Mouse (Mus musculus): ENCODE data around the gene Khsrp. TPM values are rescaled to one million over a fixed set of nuclear protein-coding genes. Genes with fewer than 3 reads are reported as not detected.

The Khsrp gene
- polyA plus RNA-seq, 1 experiment, result 75.8 TPM

DNA sequence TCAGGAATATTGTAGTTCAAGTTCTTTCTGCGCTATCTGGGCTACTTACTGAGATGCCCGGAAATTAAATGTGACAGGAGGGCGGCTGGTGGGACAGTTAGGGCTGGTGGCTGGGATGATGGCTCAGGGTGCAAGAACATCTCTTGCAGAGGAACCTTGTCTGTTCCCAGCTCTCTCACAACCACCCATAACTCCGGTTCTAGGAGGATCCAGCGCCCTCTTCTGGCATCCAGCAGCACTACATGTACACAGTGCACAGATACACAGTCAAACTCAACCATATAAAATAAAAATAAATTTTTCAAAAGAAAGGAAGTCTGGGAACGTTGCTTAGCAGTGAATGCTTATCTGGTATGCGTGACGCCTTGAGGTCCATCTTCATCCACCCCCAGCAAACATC lies 7.7 kb upstream of the Khsrp start:
- TF ChIP-seq CTCF (IDR thresholded peaks at IDR 0.05; ENCODE audit: insufficient read depth, low read length), result no peak
- TF ChIP-seq POLR2A (IDR thresholded peaks at IDR 0.05; ENCODE audit: borderline replicate concordance, extremely low read depth, low read depth, low read length), result no peak
- Histone ChIP-seq H3K4me1 (ENCODE audit: control insufficient read depth, insufficient read depth, low read length) (no peaks in the 10 kb centered on the region), H3K4me3 (replicated peaks; ENCODE audit: extremely low read depth, low read depth, low read length) (no peak overlapping the region)
- no peak for DNase-seq
- WGBS, result 41% methylated on average over 8 of the region's 8 CpGs

DNA sequence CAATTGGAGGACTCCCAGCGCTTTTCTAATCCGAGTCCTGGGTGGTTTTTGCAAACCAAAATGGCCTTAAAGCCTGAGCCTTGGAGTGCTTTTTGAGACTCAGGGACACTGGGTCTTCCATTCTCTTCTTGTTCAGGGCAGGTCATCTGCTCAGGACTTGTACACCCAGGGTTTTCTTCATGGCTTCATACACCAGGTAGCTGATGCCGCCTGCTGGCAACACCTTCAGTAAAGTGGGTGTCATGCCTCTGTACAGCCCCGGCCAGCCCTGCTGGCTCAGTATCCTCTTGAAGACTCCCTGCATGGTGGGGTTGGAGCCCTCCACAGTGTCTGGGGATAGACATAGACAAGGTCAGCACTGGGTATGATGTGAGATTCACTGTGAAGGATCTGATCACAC lies 1.5 kb upstream of the Khsrp start:
- 91% methylated on average over 4 of the region's 4 CpGs for WGBS
- no peak overlapping the region for H3K4me3 ChIP-seq (replicated peaks; ENCODE audit: extremely low read depth, low read depth, low read length)
- no peak for TF ChIP-seq CTCF (IDR thresholded peaks at IDR 0.05; ENCODE audit: insufficient read depth, low read length)
- TF ChIP-seq POLR2A (IDR thresholded peaks at IDR 0.05; ENCODE audit: borderline replicate concordance, extremely low read depth, low read depth, low read length), result no peak

DNA sequence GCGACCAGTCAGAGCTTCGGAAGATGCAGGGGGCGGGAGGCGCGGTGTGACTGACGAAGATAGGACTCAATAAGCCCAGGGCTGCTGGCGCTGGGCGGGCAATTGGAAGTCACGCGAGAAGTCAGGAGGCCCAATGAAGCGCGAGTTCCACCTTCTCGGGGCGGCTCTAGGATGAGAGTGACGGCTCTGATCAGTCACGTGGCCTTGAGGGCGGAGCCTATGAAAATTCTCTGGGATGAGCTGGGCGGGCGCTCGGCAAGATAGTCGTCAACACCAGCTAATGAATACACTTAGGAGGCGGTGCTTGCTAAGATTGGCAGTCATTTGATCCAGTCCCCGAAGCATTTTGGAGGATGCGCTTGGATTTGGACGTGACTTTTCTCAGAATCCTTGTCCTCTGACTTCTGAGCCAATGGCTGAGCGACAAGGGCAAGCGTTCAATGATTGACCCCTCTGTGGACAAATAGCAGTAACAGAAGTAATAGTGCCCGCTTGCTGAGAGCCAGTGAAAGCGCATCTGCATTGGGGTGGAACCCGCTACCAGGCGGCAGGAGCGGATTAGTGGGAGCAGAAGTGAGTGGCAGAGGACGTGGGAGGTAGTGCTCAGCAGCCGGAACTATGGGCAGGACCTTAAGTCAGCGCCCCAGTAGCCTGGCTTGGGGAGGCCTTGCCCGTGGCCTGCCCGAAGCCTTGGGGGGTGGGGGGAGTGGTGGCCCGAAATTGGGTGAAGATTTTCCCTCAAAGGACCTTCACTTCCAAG lies 519 bp upstream of the Khsrp start:
- under 1% methylated on average over 38 of the region's 38 CpGs for WGBS
- Histone ChIP-seq H3K4me1 (ENCODE audit: control insufficient read depth, insufficient read depth, low read length) (peaks cover 9% of the 10 kb centered on the region; the same call in 1 of the 2 replicates), H3K4me3 (replicated peaks; ENCODE audit: extremely low read depth, low read depth, low read length) (peak overlapping the region; percentile 34)
- TF ChIP-seq POLR2A (IDR thresholded peaks at IDR 0.05; ENCODE audit: borderline replicate concordance, extremely low read depth, low read depth, low read length) (peak; percentile 96; the same call in 1 of the 2 replicates), CTCF (IDR thresholded peaks at IDR 0.05; ENCODE audit: insufficient read depth, low read length) (no peak)
- DNase-seq, result peak; percentile 99

More for the DNA sequence above, 1.5 kb upstream of the Khsrp start:
- H3K4me1 ChIP-seq (ENCODE audit: control insufficient read depth, insufficient read depth, low read length), result peaks cover 9% of the 10 kb centered on the region; the same call in 1 of the 2 replicates
- DNase-seq, result no peak

DNA sequence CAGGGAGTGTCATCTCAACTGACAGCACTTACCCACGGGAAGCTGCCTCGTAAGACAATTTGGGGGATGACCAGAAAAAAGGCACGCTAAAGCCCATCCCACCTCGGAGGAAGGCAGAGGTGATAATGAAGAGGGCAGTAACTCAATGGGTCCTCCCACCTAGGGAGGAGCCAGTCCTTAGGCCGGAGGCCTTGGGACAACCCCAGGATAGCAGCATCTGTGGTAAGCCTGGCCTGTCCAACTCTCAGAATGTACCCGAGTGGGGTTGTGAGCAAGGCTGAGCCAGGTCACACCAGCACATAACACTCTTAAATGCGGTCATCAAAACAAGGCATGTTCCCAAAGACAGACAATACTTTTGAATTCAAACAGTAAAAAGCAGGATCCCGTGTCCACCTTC lies 1.6 kb downstream of the Khsrp start:
- no peak overlapping the region for H3K4me3 ChIP-seq (replicated peaks; ENCODE audit: extremely low read depth, low read depth, low read length)
- no peak for TF ChIP-seq POLR2A (IDR thresholded peaks at IDR 0.05; ENCODE audit: borderline replicate concordance, extremely low read depth, low read depth, low read length)
- no peak for TF ChIP-seq CTCF (IDR thresholded peaks at IDR 0.05; ENCODE audit: insufficient read depth, low read length)
- WGBS, result 20% methylated on average over 8 of the region's 8 CpGs
- DNase-seq, result no peak
- peaks cover 9% of the 10 kb centered on the region; the same call in 1 of the 2 replicates for H3K4me1 ChIP-seq (ENCODE audit: control insufficient read depth, insufficient read depth, low read length)

DNA sequence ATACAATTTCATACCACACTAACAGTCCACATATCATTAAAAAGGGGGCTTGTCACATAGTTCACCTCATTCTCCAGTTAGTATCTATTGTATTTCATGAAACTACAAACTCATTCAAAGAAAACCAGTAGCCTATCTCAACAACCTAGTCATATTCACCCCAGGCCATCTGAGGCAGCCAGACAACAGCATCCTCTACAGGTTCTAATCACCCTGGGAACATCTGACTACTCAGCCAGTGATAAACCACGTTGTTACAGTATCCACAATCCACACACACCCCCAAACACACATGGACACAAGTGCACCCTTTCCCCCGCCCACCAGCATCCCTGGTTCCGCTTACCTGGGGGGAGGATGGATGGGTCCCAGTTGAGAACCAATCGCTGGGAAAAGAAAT lies 3.9 kb downstream of the Khsrp start:
- no peak overlapping the region for H3K4me3 ChIP-seq (replicated peaks; ENCODE audit: extremely low read depth, low read depth, low read length)
- peaks cover 9% of the 10 kb centered on the region; the same call in 1 of the 2 replicates for H3K4me1 ChIP-seq (ENCODE audit: control insufficient read depth, insufficient read depth, low read length)
- 89% methylated on average over 4 of the region's 4 CpGs for WGBS
- TF ChIP-seq POLR2A (IDR thresholded peaks at IDR 0.05; ENCODE audit: borderline replicate concordance, extremely low read depth, low read depth, low read length) (no peak), CTCF (IDR thresholded peaks at IDR 0.05; ENCODE audit: insufficient read depth, low read length) (no peak)
- no peak for DNase-seq

DNA sequence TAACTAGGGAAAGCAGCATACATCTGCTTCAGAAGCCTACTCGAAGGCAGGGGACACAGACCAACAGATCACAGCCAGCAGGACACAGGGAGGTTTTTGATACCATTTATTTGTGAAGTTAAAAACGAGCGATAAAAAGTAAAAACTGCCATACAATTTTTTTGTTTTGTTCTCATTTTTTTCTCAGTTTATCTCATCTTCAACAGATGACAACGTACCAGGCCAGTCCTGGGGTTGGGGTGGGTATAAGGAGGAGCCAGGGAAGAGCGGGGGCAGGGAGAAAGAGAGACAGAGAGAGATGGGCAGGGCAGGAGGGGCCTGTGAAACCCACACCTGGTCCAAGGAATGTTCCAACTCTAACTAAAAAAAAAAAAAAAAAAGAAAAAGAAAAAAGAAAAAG lies 10.4 kb downstream of the Khsrp start:
- WGBS, result 88% methylated on average over 5 of the region's 5 CpGs
- H3K4me3 ChIP-seq (replicated peaks; ENCODE audit: extremely low read depth, low read depth, low read length), result no peak overlapping the region
- TF ChIP-seq POLR2A (IDR thresholded peaks at IDR 0.05; ENCODE audit: borderline replicate concordance, extremely low read depth, low read depth, low read length) (no peak), CTCF (IDR thresholded peaks at IDR 0.05; ENCODE audit: insufficient read depth, low read length) (no peak)

DNA sequence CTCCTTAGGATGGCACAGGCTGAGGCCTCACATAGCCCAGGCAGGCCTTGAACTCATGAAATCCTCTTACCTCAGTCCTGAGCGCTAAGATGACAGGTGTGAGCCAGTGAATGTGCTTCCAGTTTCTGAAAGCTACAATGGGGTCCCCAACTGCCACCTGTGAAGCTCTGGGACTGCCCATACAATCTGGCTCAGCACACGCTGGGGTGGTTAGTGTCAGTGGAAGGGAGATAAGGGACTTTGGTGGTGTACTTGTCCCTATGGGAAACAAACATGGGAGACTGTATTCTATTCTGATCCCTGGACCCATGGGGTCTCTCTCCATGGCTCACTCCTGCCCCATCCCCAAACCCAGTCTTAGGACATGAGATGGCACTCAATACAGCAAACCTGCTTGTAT lies 11.6 kb downstream of the Khsrp start:
- DNase-seq, result no peak
- WGBS, result 81% methylated on average over 2 of the region's 2 CpGs
- H3K4me1 ChIP-seq (ENCODE audit: control insufficient read depth, insufficient read depth, low read length), result no peaks in the 10 kb centered on the region
- TF ChIP-seq POLR2A (IDR thresholded peaks at IDR 0.05; ENCODE audit: borderline replicate concordance, extremely low read depth, low read depth, low read length), result no peak
- no peak for TF ChIP-seq CTCF (IDR thresholded peaks at IDR 0.05; ENCODE audit: insufficient read depth, low read length)
- no peak overlapping the region for H3K4me3 ChIP-seq (replicated peaks; ENCODE audit: extremely low read depth, low read depth, low read length)

More for the DNA sequence above, 10.4 kb downstream of the Khsrp start:
- no peak for DNase-seq
- H3K4me1 ChIP-seq (ENCODE audit: control insufficient read depth, insufficient read depth, low read length), result no peaks in the 10 kb centered on the region

DNA sequence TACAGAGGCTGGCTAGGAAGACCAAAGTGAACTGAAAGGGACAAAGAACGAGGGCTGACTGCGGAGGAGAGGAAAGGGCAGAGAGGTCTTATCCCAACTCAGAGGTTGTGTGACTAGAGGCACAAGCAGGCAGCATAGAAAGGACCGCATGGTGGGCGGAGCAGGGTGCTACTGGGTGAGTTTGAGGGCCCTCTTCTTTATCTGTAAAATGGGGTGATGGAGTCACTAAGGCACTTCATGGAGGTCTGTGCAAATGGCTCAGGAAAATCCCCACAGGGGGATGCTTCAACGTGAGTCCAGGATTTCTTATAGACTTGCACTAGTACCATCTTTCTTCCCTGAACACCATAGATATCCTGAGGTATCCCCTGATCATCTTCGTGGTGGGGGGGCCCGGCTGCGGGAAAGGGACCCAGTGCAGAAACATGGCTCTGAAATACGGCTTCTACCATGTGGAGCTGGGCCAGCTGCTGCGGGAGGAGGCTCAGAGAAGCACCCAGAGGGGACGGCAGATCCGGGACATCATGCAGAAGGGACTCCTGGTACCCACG lies 19.0 kb downstream of the Khsrp start:
- 63% methylated on average over 13 of the region's 13 CpGs for WGBS
- no peak overlapping the region for H3K4me3 ChIP-seq (replicated peaks; ENCODE audit: extremely low read depth, low read depth, low read length)
- no peaks in the 10 kb centered on the region for H3K4me1 ChIP-seq (ENCODE audit: control insufficient read depth, insufficient read depth, low read length)
- no peak for DNase-seq
- TF ChIP-seq CTCF (IDR thresholded peaks at IDR 0.05; ENCODE audit: insufficient read depth, low read length), result no peak
- TF ChIP-seq POLR2A (IDR thresholded peaks at IDR 0.05; ENCODE audit: borderline replicate concordance, extremely low read depth, low read depth, low read length), result 0 out of 2 replicates have a peak, but pooled peaks have one; percentile 6

DNA sequence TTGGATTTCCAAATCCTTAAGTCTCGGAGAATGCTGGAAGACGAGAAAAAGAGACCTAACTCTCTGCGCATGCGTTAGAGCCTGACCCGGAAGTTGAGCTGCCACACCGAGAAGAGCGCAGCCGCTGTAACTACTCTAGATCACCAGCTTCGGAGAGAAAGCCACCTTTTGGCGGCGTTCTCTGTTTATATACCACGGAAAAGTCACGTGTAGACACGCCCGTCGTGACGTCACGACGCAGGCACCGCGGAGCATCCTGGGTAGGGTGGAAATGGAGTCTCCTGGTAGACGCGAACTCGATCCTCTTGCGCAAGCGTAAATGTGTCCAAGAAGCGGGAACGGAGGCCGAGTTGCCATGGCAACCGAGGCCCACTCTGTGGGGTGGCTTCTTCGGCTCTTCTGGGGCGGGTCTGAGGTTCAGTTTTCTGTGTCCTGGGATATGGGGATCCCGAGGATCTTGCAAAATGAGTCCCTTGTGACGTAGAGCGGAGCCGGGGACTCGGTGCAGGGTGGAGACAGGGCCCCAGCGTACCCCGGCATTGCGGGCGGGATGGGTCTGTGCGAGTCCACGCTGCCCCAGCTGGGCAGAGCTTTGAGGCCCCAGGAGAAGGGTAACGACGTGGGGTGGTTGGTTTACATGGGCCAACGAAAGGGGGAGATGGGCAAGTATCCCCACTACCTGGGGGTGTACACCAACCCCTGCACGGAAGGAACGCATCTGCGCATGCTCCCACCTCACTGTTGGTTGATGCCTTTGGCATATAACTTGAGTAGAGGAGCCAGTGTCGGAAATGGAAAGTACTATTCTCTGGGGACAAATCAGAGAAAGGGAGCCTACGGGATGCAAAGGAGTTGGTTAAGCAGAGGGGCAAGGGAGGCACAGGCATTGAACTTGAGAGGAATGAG lies 19.8 kb downstream of the Khsrp start, which contains the start of the genes Gtf2f1 and Gm17949:
Gene Gtf2f1, minus strand, starts transcription at position 53 of the 906 bp plus-strand sequence.
Gene Gm17949, plus strand, starts transcription at position 234 of the 906 bp plus-strand sequence.
- peak; percentile 90 for DNase-seq
- peak within 1 kb of the TSS; percentile 93 for H3K4me3 ChIP-seq (replicated peaks; ENCODE audit: extremely low read depth, low read depth, low read length)
- no peaks in the 10 kb centered on the region for H3K4me1 ChIP-seq (ENCODE audit: control insufficient read depth, insufficient read depth, low read length)
- WGBS, result under 1% methylated on average over 51 of the region's 51 CpGs
- TF ChIP-seq POLR2A (IDR thresholded peaks at IDR 0.05; ENCODE audit: borderline replicate concordance, extremely low read depth, low read depth, low read length) (peak; percentile 100), CTCF (IDR thresholded peaks at IDR 0.05; ENCODE audit: insufficient read depth, low read length) (peak; percentile 7; the same call in 1 of the 2 replicates)

All from lung, adult 2 months (tissue).